Mouse (Mus musculus): Measurements from ENCODE around the gene Gstk1.

Gstk1 gene

DNA sequence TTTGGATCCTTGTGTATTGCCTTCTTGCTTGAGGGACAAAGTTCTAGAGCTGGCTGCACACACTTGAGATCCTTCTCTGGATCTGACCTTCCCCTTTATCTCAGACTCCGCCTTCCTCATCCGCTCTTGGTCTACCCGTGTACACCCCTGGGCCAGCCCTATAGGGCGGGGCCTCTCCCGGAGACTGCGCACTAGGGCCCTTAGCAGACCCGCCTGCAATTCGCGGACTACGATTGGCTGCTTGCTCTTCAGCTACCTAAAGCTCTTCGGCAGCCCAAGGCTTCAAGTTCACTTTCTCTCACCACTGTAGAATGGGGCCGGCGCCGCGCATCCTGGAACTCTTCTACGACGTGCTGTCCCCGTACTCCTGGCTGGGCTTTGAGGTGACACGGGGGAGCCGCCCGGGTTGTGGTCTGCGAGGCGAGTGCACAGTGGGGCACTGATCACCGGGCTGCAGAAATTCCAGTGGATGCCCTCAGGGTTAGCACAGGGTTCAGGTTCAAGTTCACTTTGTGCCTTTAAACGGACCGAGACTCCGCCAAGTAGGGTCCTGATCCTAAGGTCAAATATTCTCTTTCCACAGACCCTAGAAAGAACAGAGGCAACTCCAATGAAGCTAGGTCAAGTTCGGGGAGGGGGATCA is at the start of gene Gstk1:
Gene Gstk1 (plus strand): TSS at position 225 of the 643 bp plus-strand sequence.
- peak; percentile 84 for DNase-seq (ENCODE audit: low read depth, low spot score)

DNA sequence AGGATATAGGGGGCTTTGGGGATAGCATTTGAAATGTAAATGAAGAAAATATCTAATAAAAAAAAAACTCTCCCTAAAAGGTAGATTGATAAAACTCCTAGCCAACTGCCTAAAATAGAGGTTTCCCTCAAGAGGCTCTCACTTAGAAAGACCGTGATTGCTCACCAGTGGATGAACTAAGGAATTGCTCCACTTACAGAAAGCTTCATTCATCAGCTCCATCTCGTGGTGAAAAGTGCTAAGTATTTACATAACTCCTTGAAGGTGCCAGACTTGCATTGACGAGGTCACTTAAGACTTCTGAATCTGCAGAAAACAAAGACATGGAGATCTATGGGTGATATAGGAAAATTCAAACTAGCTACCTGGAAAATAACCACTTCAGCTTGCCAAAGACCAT is 48.0 kb upstream of the Gstk1 start:
- DNase-seq (ENCODE audit: low read depth, low spot score): peak; percentile 4

DNA sequence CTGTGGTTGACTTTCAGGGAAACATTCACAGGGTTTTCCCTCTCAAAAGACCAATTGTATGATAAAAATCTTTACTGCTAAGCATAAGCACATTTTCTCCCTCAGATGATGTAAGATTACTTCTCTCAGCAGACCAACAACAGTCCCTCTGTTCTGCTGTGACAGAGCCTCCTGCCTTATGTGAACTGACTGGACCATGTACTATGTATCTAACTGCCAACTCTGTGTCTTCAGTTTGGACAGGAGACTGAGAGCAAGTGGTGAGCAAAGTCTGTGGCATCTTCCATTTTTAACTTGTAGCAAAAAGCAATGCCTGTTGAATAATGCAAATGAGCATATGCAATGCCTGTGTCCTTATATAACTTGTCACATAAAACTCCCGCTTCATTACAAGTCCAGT is 46.2 kb upstream of the Gstk1 start:
- DNase-seq (ENCODE audit: low read depth, low spot score): no peak

DNA sequence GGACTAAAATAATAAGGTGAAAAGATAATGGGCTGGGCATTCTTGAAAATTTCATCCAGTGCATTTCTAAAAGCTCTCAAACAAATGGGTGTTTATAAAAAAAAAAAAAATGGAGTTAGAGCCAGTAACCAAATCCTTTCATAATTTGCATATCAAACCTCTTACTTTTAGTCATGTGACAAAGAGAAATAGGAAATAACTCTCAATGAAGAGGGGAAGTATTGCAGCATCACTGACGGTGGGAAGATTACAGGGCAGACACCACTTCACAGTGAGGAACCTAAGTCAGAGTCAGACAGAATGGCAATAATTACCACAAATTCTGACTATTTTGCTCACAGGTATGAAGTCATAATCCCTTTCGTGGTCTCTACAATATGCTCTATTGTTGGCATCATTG is 30.7 kb upstream of the Gstk1 start, which contains the start of gene Tas2r144:
Gene Tas2r144 (plus strand): TSS at position 301 of the 400 bp plus-strand sequence.
- DNase-seq (ENCODE audit: low read depth, low spot score): no peak

DNA sequence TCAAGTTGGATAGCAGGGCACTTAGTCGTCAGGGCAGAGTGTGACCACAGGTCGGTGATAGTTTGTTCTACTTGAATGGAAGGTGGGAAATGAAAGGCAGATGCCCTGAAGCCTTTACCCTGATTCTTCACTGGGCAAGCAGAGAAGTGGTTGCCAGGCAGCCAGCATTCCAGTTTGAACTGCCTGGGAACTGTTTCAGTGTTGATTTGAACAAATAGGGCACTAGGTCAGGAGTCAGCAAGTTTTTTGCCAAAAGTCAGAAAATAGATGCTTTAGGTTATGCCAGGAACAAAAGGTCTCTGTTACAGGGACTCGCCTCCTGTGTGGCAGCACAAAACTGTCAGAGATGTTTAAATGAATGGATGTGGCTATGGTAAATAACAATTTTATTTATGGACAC is 23.4 kb upstream of the Gstk1 start:
- DNase-seq (ENCODE audit: low read depth, low spot score): no peak

DNA sequence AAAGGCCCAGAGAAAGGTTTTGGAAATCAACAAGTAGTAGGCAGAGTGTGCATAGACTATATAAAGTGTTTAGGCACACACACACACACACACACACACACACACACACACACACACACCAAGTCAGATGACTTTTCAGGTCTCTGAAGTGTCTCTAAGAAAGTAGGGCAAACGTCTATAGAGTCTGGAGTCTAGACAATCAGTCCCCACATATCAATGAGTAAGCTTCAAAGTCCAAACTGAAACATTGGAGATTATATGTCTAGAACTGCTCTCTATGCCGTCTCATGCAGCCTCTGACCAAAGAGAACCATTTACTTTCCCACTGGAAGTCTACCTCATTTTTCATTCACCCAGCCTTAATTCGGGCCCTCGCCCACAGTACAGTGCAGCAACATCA is 20.7 kb upstream of the Gstk1 start:
- DNase-seq (ENCODE audit: low read depth, low spot score): no peak

DNA sequence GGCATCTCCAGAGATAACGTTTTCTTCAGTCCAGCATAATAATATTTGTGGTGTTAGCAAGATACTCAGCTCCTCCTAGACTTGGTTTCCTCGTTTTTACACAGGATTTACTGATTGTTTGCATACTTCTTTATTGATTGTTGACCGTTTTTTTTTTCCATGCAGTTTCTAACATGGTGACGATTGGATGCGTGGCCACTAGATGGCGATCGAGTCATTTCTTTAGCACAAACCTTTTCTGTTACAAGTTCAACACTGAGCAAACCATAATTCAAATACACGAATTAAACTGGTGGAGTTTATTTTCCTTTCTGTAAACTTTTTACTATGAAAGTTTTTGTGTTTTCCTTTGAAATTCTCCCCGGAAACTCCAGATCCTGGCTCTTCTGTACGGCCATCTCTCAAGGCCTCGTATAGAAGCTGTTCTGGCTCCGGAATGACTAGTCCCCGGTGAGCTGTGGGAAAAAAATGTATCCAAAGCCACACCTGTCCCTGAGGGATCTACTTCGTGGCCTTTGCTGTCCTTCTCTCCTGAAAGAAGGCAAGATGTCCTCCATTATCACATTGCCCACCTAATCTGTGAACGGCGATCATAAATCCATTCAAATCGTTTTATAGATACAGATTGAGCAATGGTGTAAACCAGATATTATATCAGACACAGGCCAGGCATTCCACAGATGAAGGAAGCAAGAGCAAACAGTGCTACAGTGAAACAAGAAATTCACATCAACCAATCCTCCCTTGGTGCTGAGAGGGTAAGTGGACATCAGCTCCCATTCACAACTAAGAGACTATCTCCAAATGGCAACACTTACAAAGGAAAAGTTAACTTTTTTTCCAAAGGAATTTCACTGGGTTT is 18.3 kb upstream of the Gstk1 start:
- peak; percentile 67 for DNase-seq (ENCODE audit: low read depth, low spot score)

DNA sequence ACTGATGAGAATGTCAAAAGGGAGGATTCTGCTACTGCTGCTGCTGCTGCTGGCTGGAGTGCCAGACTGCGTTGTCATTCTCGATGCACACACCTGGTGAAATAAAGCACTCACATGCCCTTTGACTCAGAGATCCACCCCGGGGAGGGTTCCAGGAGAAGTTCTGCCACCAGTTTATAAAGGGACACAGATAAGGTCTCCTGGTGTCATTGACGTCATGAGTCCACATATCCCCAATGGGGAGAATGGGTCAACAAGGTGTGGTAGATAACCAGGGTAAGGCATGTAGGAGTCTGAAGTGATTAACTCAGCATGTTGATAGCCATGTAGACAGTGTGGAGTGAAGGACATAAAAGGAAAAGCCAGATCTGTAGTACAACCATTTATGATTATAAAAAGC is 16.1 kb upstream of the Gstk1 start:
- no peak for DNase-seq (ENCODE audit: low read depth, low spot score)

DNA sequence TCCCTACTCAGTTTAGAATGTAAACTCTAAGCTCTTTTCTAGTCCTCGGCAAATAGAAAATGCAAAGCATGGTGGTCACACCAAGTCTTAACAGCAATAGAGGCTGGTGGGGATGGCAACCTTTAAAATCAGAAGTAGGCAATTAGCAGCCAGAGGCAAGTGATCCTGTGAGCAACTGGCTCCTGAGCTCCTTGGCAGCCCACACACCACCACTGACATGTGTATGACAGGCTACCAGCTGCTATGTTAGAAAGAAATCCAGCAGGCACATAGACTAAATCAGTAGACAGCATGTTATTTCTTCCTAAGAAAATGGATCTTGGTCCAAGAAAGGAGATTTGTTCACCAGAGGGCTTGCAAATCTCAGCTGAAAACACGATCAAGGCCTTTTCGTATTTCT is 14.5 kb upstream of the Gstk1 start:
- no peak for DNase-seq (ENCODE audit: low read depth, low spot score)

DNA sequence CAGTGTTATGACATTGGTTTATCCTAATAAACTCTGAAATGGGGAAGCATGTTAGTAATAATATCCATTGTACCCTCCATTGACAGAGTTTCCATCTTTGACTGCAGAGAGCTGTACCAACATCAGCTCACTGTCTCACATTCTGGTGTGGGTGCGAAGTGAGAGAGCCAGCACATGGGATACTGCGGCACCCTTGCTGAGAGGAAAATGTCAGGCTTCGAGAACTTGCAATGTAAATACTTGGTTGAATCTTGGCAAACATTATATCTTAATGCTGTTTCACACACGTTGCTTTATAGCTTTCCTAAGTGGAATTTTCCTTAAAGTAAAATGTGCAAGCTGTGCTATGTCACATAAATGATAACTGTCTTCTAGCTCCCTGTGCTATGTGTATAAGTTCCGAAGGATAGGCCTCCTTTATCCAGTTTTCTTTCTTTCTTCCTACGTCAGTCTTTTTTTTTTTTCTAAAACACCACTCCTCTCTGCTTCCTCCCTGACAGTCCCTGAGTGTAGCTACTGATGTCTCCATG is 8.4 kb upstream of the Gstk1 start:
- DNase-seq (ENCODE audit: low read depth, low spot score): no peak

DNA sequence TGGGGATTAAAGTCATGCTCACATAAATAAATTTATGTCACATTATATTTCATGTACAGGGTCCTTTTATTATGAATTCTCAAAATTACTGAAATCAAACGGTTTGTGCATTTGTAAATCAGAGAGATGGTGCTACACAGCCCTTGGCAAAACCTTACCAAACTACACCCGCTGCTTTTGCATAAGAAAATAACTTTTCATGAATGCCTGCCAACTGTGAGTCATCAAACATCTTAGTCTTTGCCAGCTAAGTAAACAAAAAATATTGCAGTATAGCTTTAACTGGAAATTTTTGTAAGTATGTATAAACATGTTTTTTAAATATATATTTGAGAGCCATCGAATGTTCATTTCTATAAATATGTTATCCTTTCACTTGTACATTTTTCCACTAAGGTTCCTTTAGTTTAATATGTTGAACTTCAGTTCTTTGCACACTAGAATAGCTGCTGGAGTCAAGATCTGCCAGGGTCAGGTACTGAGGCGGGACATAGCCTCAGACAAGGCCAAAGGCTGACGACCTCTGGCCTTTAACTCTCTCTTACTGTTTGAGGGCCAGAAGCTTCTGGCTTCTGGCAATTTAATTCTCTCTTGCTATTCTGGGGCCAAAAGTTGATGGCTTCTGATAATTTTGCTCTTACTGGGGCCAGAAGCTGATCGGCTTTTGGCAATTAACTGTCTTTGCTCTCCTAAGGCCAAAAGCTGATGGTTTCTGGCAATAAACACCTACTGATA is 4.3 kb upstream of the Gstk1 start:
- no peak for DNase-seq (ENCODE audit: low read depth, low spot score)

DNA sequence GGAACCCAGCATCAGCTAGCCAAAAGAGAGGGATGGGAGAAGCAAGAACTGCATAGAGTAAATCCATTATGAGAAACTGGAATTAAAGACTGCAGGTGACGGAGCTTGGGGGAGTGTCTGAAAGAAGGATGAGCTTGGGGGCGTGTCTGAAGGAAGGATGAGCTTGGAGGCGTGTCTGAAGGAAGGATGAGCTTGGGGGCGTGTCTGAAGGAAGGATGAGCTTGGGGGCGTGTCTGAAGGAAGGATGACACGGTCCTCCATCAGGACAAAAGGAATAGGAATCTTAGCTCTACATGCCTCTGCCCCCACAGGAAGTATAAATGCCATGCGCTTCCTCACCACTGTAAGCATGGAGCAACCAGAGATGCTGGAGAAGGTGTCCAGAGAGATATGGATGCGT is 1.4 kb downstream of the Gstk1 start:
- DNase-seq (ENCODE audit: low read depth, low spot score): no peak

DNA sequence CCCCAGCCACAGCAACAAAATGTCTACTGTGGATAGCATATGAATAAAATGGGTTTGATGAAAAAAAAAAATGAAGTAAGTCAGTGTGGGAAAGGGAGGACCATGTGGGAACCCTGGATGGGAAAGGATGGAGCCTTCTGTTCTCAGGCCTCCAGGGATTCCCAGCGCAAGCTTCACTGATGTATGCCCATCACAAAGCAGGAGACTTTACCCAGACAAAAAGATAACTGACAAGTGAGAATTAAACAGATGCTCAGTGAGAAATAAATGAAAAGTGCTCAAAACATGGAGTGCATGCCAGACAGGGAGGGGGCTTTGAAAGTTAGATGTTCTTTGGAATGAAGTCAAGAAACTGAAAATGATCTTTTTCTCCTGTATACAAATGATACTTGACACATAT is 2.2 kb downstream of the Gstk1 start:
- no peak for DNase-seq (ENCODE audit: low read depth, low spot score)

DNA sequence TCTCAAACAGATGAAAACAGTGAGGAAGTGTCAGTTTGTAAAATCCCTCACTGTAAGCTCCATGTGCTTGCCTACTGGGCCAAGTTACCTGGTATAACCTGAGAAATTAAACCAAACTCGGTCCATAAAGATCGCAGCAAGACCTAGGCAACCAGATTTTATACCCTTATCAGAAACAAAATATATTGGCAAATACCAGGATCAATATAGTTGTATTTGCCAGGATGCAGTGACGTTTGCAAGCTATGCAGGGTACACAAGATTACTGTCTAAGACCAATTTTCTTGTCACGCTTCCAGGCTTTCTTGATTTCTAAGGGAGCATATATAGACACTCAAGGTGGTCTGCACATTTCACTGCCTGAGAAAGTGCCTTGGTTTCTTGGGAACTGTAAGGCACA is 6.1 kb downstream of the Gstk1 start:
- DNase-seq (ENCODE audit: low read depth, low spot score): no peak

DNA sequence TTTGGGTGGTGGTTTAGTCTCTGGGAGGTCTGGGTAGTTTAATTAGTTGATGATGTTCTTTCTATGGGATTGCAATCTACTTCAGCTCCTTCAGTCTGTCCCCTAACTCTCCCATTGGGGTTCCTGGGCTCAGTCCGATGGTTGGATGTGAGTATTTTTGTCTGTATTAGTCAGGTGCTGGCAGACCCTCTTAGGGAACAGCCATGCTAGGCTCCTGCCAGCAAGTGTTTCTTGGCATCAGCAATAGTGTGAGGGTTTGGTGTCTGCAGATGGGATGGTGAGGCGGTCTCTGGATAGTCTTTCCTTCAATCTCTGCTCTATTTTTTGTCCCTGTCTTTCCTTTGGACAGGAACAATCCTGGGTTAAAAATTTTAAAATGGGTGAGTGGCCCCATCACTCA is 7.4 kb downstream of the Gstk1 start:
- no peak for DNase-seq (ENCODE audit: low read depth, low spot score)

DNA sequence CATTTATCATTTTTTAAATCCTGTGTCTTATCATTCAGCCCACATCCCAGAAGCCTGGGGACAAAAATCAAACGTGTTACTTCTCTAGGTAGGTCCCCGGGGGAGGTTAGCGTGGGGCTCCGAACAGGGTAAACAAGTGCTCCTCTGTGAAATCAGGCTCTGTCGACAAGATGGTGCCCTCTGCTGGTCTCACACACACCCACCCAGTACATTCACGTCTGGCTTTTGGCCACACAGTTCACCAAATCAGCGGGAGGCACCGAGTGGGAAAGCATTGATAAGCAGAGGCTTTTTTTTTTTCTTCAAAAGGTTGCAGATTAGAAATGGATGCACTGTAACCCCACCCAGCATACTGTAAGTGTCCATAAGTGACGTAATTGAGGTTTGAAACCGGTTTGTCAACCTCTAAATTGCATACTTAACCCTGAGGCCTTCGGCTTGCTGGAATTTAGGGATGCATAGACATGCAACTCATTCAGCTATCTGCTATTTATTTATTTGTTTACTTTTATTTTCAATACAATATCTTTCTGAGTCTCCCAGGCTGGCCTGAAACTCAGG is 11.6 kb downstream of the Gstk1 start:
- peak; percentile 66 for DNase-seq (ENCODE audit: low read depth, low spot score)

DNA sequence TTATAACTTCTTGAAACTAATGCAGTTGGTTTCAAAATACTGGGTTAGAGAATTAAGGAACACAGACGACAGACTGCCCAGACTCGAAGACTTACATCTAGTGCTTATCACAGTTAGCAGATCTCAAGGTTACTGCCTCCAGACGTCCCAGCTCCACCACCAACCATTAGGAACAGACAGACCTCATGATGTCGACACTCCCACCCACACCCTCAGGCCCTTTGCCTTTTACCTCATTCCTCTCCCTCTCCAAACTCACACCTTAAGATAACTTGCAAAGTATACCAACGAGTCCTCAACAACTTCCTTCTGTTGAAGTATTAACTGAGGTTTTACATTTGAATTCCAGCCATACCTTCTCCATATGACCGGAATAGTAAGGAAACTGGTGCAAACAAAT is 14.7 kb downstream of the Gstk1 start:
- DNase-seq (ENCODE audit: low read depth, low spot score): no peak

DNA sequence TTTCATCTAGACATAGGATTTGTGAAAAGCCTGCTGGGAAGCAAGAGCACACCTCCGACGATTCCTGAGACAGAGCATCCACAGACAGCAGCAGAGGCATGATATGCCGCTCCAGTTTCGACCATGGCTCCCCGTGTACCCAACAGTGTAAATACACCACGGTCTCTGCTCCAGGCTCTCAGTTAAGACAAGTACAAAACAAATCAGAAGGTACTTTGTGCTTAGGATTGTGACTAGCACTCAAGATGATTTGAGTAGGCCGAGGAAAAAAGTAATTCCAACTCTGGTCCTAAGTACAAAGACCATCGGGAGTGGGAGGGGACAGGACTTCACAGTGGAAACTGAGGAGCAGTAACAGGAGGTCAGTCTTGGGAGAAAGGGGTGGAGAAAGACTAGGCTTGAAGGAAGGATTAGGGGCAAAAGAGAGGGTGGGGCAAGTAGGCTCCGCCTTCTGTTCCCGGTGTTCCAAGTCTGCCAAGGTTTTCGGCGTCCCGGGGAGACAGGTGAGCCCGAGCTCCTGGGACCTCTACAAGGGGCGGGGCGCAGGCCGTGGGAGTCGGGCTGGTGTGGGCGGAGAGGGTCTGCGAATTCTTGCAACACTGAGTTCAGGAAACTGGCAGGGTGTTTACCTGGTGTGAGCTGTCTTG is 15.9 kb downstream of the Gstk1 start, which contains the start of gene Tmem139:
Gene Tmem139 (plus strand): TSS at position 447 of the 647 bp plus-strand sequence.
- no peak for DNase-seq (ENCODE audit: low read depth, low spot score)

DNA sequence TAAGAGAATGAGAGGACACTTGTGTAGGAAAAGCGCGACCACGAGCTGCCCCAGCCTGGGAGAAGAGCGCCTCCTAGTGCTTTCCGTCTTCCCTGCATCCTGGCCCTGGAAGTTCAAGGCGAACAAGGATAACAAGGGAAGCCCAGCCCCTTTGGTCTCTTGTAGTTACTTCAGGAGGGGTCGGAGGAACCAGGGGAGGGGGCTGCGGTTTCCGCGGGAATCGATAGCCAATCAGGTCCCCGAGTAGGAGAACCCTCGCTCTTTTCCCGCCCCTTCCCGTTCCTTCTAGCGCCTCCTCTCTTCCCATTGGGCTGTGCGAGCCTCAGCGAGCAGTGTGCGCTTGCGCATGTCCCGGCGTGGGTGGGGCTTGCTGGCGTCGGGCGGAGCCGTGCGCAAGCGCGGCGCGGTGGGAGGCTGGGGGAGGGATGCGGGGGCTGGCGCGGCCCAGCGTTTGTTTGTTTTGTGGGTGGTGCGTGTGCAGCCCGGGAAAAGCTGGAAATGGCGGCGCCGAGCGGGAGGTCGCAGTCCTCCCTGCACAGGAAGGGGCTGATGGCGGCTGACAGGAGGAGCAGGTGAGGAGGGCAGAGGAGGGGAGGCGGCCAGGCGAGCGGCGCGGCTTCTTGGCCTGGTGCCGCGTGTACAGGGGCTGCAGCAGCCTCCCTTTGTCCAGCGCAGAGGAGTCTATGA is 19.0 kb downstream of the Gstk1 start, which contains the start of gene Casp2:
Gene Casp2 (plus strand): TSS at position 360 of the 687 bp plus-strand sequence.
- DNase-seq (ENCODE audit: low read depth, low spot score): peak; percentile 97

All from A20 (cell line).